Mouse (Mus musculus) small intestine, adult 2 months (tissue): Measurements from ENCODE around the gene Ip6k1.

ENCODE experiments used
- CTCF ChIP-seq: fragments of 200-500 bp; IDR thresholded peaks from 2 replicates; pipeline ENCODE4 v1.5.1; 2012; ENCODE audit warnings: low read depth, mild to moderate bottlenecking, control low read depth, inconsistent platforms, low read length, moderate library complexity, mixed read lengths; ENCODE audit not compliant: insufficient replicate concordance, insufficient read length; ENCODE audit errors: extremely low read depth
- POLR2A ChIP-seq: fragments of 200-500 bp; IDR thresholded peaks from 2 replicates; pipeline ENCODE4 v1.6.1; 2012; ENCODE audit warnings: low read depth, mild to moderate bottlenecking, control low read depth, inconsistent platforms, low read length, moderate library complexity

DNA sequence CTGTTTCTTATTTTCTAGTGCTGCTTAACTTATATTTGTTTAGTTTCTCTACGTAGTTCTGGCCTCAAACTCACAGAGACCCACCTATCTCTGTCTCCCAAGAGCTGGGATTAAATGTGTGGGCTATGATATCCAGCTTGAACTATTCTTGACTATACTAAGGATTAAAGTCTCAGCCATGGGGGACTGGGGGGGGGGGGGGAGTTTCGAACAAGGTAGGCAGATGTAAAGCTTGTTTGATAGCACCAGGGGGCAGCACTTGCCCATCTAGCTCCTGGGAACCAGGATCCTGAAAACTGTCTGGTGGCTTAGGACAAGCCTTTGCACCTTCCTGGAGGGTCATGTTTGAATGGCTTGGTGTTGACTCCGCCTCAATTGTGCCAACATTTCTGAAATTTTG lies 93.2 kb downstream of the Ip6k1 start:
- TF ChIP-seq CTCF (peak; percentile 81; the same call in 1 of the 2 replicates), POLR2A (no peak)
